8 mouse cellular contexts compared by ENCODE assay signal in genomic region chr5:16553304-16554047, GRCm38 (mm10). TPM values are rescaled to one million over a fixed set of nuclear protein-coding genes. Genes with fewer than 3 reads are reported as not detected.
A peak's percentile ranks its signal among the peaks of the same experiment; 100 is the strongest.
DNase-seq lines count a peak whose midpoint lies in the region; TF ChIP-seq lines count a peak whose summit lies in the region.

Gene Hgf, plus strand, starts transcription at chr5:16553495.

- TF ChIP-seq POLR2A in bone marrow, adult 2 months (IDR thresholded peaks at IDR 0.05; ENCODE audit: borderline replicate concordance, control insufficient read depth, low read depth, low read length) = no peak
- TF ChIP-seq POLR2A in olfactory bulb, adult 2 months (IDR thresholded peaks at IDR 0.05; ENCODE audit: insufficient read depth, low read depth, low read length) = no peak

- peak within 1 kb of the TSS; percentile 73 for H3K4me3 ChIP-seq in bone marrow, adult 2 months (replicated peaks; ENCODE audit: control insufficient read depth, low read depth, low read length)
- H3K4me3 ChIP-seq in hindbrain, embryonic 10.5 days = peak within 1 kb of the TSS; percentile 42
- peak within 1 kb of the TSS; percentile 36 for H3K4me3 ChIP-seq in olfactory bulb, adult 2 months (ENCODE audit: insufficient read depth, low read depth, low read length)

- H3K36me3 ChIP-seq in hindbrain, embryonic 10.5 days = no peaks in the 10 kb centered on the region

- H3K27me3 ChIP-seq in hindbrain, embryonic 10.5 days (ENCODE audit: insufficient read depth, poor library complexity, severe bottlenecking) = no peaks in the 10 kb centered on the region

- peaks cover 1% of the 10 kb centered on the region; the same call in 1 of the 2 replicates for H3K4me1 ChIP-seq in bone marrow, adult 2 months (ENCODE audit: control insufficient read depth, insufficient read depth, low read length)
- H3K4me1 ChIP-seq in hindbrain, embryonic 10.5 days (replicated peaks) = peaks cover 11% of the 10 kb centered on the region; the same call in 1 of the 2 replicates
- H3K4me1 ChIP-seq in olfactory bulb, adult 2 months (ENCODE audit: control insufficient read depth, insufficient read depth, low read length) = peaks cover 8% of the 10 kb centered on the region

- WGBS in bone marrow, adult 2 months = 1% methylated on average over 16 of the region's 16 CpGs
- WGBS in hindbrain, embryonic 10.5 days = 9% methylated on average over 16 of the region's 16 CpGs
- WGBS in olfactory bulb, adult 2 months = 4% methylated on average over 16 of the region's 16 CpGs

- peak within 1 kb of the TSS; percentile 7 for H3K27ac ChIP-seq in bone marrow, adult 2 months (ENCODE audit: control insufficient read depth, insufficient read depth, low read depth, low read length, poor library complexity)
- H3K27ac ChIP-seq in hindbrain, embryonic 10.5 days = no peak within 1 kb of the TSS
- no peak within 1 kb of the TSS for H3K27ac ChIP-seq in olfactory bulb, adult 2 months (ENCODE audit: insufficient read depth, low read depth, low read length)

- no peak for TF ChIP-seq CTCF in bone marrow, adult 2 months (IDR thresholded peaks at IDR 0.05; ENCODE audit: control insufficient read depth, insufficient read depth, low read length)
- no peak for TF ChIP-seq CTCF in olfactory bulb, adult 2 months (IDR thresholded peaks at IDR 0.05; ENCODE audit: insufficient read depth, low read depth, low read length)

- peak; percentile 45 for DNase-seq in MEL-GATA-1-ER (ENCODE audit: extremely low read depth, low read depth)
- peak; percentile 71 for DNase-seq in forelimb bud, embryonic 11.5 days (ENCODE audit: low read depth, low spot score)
- peak; percentile 45 for DNase-seq in hindbrain, embryonic 10.5 days (ENCODE audit: low spot score)
- peak; percentile 16 to 17 for DNase-seq in layer of hippocampus, postnatal 14 days (ENCODE audit: low spot score in 2 of 2)
- peak; percentile 84 for DNase-seq in lung, postnatal 10 days
- no peak for DNase-seq in thymus, postnatal 0 days (ENCODE audit: low spot score)

- no peaks in the 10 kb centered on the region for H3K9me3 ChIP-seq in hindbrain, embryonic 10.5 days

RNA-seq across cellular contexts. Expression of gene Hgf, which starts in this region (rescaled TPM):
- polyA plus RNA-seq in bone marrow, adult 2 months (2011; ENCODE audit: insufficient read depth, insufficient read length, low replicate concordance, missing spikeins) = 0.56 TPM in 1 of 2 replicates, not detected in the other
- polyA plus RNA-seq in hindbrain, embryonic 10.5 days (2016; fragmentation: Nextera tagmentation; extraction: Ambion mirVana) = 1.1 and 1.3 TPM in 2 replicates
- total RNA-seq in layer of hippocampus, postnatal 14 days (2021) = 1 to 10 TPM; 4.5 to 5.4 TPM
- not detected in 2 replicates for polyA plus RNA-seq in olfactory bulb, adult 2 months (2012; ENCODE audit: insufficient read depth, insufficient read length, low replicate concordance, missing spikeins)
- polyA plus RNA-seq in thymus, postnatal 0 days (2015; fragmentation: Nextera tagmentation; extraction: Ambion mirVana) = 0.46 and 0.68 TPM in 2 replicates
